Comparison of ENCODE assay signal across 7 mouse cellular contexts in the genomic region with DNA sequence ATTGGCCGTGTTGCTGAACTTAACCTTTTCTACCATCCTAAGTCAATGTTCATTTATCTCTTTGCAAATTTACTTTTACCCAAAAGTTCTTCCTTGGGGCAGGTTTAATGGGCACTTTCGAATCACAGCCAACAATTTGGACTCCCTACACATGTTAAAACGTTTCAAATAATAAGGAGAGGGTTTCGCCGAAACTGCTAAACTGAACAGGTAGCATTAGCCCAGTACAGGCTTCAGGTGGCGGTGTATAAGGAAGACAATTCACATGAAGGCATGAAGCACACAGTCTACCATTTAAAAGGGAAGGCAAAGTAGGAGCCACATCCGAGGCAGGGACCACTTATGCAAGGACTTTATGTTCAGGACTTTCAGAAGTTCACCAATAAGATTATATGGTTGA. TPM values are rescaled to one million over a fixed set of nuclear protein-coding genes. Genes with fewer than 3 reads are reported as not detected.
DNase-seq lines count a peak whose midpoint lies in the region; ATAC-seq lines count a peak whose summit lies in the region.

No protein-coding gene starts in this region.

- no peaks in the 10 kb centered on the region for H3K9me3 ChIP-seq in lung, embryonic 15.5 days

- WGBS in lung, embryonic 15.5 days = 30% methylated on average over 7 of the region's 7 CpGs

- no peaks in the 10 kb centered on the region for H3K27me3 ChIP-seq in lung, embryonic 15.5 days

- peak overlapping the region; percentile 36 for H3K9ac ChIP-seq in lung, embryonic 15.5 days

- H3K36me3 ChIP-seq in lung, embryonic 15.5 days = peaks cover 9% of the 10 kb centered on the region

- peak overlapping the region; percentile 66 for H3K4me3 ChIP-seq in lung, embryonic 15.5 days

- peaks cover 16% of the 10 kb centered on the region for H3K4me1 ChIP-seq in lung, embryonic 15.5 days

- peak overlapping the region; percentile 83 for H3K27ac ChIP-seq in lung, embryonic 15.5 days

- ATAC-seq in lung, embryonic 15.5 days (ENCODE audit: borderline replicate concordance, extremely low read depth, low FRiP score, low TSS enrichment) = no peak
- ATAC-seq in inflammation-experienced regulatory T-cells, adult 6 months = peak; percentile 9

- no peak for DNase-seq in lung, adult 18-20 months
- peak; percentile 27 for DNase-seq in embryo, embryonic 10.5 days (ENCODE audit: low spot score)
- DNase-seq in neural tube, embryonic 10.5 days (ENCODE audit: extremely low spot score, low spot score) = peak; percentile 18
- DNase-seq in spleen, adult 12 weeks (ENCODE audit: low spot score) = no peak
- no peak for DNase-seq in right cerebral cortex, postnatal 14 days

- H3K4me2 ChIP-seq in lung, embryonic 15.5 days = peak overlapping the region; percentile 59

RNA-seq across cellular contexts. Expression of a gene that starts 0.6 kb away (rescaled TPM):
- polyA plus RNA-seq in lung, embryonic 15.5 days (2015; fragmentation: Nextera tagmentation; extraction: Ambion mirVana) = 54.9 and 55.6 TPM in 2 replicates
- 10 to 100 TPM; 43.2 to 63.8 (median 59.4) TPM for polyA plus RNA-seq in inflammation-experienced regulatory T-cells, adult 6 months (2017; shearing (Covaris generic))

RNA-seq across cellular contexts. Expression of a gene that starts 0.9 kb away (rescaled TPM):
- polyA plus RNA-seq in lung, embryonic 15.5 days (2015; fragmentation: Nextera tagmentation; extraction: Ambion mirVana) = 878 and 948 TPM in 2 replicates
- polyA plus RNA-seq in inflammation-experienced regulatory T-cells, adult 6 months (2017; shearing (Covaris generic)) = 100 to 1,000 TPM; 457 to 640 (median 459) TPM

Comparison
In these comparisons a context has a peak if more than half of its experiments do, and no peak if none do; other contexts are left out.
1. DNase-seq: peak in embryo, embryonic 10.5 days (single experiment) and neural tube, embryonic 10.5 days (single experiment); none in lung, adult 18-20 months (0 of 2), spleen, adult 12 weeks (single experiment) and right cerebral cortex, postnatal 14 days (single experiment).